Mouse (Mus musculus) ovary, postnatal 36 days (tissue): Measurements from ENCODE around the gene Nr1h3.
A peak's percentile ranks its signal among the peaks of the same experiment; 100 is the strongest.
"Not testable (repeated sequence)": the region's sequence is repeated elsewhere in the genome, so short reads cannot be mapped to it uniquely, and the experiment has no call there.

Source experiments
- DNase-seq: peaks from one replicate; pipeline ENCODE4 v3.0.0; 2022; ENCODE audit warnings: low spot score, mixed read lengths

The Nr1h3 gene

GRCm38 (mm10) chr2:91202222-91202971, at the start of gene Nr1h3, which contains the start of gene Acp2:
TSS of gene Nr1h3 (minus strand) at chr2:91202834.
TSS of gene Acp2 (plus strand) at chr2:91202885.
- peak; percentile 95 for DNase-seq

GRCm38 (mm10) chr2:91252001-91252400, 49.4 kb upstream of the Nr1h3 start:
- no peak for DNase-seq

- no peak for DNase-seq
Observed at GRCm38 (mm10) chr2:91248366-91248765, 45.7 kb upstream of the Nr1h3 start.

- DNase-seq: no peak
Observed at GRCm38 (mm10) chr2:91244557-91245228, 42.1 kb upstream of the Nr1h3 start.

- DNase-seq: no peak
Observed at GRCm38 (mm10) chr2:91243416-91243815, 40.8 kb upstream of the Nr1h3 start.

- DNase-seq: no peak
Observed at GRCm38 (mm10) chr2:91242547-91242946, 39.9 kb upstream of the Nr1h3 start.

DNA sequence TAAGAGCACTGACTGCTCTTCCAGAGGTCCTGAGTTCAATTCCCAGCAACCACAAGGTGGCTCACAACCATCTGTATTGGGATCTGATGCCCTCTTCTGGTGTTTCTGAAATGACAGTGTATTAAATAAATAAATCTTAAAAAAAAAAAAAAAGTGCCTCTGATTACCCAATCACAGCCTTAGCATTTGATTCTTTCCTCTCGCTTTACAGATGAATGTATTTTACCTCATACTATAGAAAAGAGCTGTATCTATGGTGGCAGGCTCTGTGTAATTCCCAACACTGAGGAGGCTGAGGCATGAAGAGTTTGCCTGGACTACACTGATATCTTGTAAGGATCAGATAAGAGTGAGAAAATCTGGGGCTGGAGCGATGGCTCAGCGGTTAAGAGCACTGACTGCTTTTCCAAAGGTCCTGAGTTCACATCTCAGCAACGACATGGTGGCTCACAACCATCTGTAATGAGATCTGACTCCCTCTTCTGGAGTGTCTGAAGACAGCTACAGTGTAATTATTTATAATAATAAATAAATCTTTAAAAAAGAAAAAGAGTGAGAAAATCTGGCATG, 35.0 kb upstream of the Nr1h3 start:
- not testable (repeated sequence) for DNase-seq

DNA sequence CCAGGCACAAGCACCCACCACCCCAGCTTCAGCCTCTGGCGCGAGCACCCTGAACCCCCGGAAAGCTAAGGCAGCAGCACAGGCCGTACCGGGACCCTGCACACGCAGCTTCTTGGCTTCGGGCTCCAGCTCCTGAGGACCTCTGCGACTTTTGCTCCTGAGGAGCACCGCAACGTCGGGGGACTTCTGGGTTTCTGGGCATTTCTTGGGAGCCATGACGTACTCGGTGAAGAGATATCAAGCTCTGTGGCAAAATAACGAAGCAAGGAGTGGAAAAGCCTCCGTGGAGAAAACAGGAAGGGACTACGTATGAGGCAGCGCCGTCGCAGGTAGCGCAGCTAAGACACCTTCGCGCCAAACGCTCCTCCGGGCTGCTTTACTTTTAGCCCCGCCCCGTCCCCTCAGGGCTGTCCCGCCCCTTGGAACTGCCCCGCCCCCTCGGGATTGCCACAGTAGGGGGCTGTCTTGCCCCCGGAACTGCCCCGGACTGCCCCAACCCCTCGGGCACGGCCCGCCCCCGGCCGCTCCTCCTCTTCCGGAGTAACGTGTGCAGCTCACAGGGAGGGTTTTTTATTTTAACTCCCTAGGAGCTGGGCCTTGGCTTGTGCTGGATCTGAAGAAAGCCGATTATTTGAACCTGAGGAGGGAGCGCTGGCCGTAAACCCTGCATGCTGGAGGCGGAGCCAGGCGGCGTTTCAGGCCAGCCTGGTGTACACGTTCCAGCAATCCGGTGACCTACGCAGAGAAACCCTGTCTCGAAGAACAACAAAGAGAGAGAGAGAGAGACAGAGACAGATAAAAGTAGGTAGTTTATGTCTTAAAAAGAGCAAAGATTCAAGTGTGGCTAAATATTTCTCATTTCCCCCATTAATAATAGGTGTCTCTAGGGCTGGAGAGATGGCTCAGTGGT, 34.2 kb upstream of the Nr1h3 start, which contains the start of gene Ddb2:
TSS of gene Ddb2 (minus strand) at position 382 of the 910 bp plus-strand sequence.
- peak; percentile 94 for DNase-seq

GRCm38 (mm10) chr2:91229735-91230134, 27.1 kb upstream of the Nr1h3 start:
- DNase-seq: no peak

- DNase-seq: no peak
Observed at GRCm38 (mm10) chr2:91223614-91224013, 21.0 kb upstream of the Nr1h3 start.

DNA sequence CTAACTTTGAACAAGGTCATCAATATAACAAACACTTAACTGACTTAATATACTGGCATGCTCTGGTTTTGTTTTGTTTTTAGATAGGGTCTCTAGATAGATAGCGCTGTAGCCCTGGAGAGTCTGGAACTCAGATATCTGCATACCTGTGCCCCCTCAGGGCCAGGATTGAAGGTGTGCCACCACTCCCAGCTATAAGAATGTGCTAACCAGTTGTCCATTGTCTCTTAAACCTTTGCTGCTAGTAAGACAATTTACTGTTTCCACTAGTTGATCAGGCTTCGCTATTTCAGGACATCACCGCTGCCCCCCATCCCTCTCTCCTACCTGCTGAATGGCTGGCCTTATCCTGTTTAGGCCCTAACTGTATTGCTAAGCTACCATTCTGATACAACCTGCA, 17.9 kb upstream of the Nr1h3 start:
- DNase-seq: no peak

DNA sequence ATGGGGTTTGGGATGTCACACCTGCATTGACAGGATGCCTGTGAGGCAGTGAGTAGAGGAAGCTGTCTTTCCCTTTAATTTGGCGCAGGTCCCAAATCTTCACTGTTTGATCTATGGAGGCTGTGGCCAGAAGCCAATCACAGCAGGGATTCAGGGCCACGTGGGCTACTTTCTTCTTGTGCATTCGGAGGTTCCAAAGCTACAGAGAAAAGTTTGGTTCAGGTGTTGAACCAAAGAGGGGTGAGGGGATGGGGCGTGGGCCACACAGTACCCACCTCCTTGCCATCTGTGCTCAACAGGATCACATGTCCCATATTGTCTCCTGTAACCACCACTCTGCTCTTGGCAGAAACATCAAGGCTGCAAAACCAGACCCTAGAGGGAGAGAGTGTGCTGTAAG, 14.4 kb upstream of the Nr1h3 start:
- DNase-seq: no peak

DNA sequence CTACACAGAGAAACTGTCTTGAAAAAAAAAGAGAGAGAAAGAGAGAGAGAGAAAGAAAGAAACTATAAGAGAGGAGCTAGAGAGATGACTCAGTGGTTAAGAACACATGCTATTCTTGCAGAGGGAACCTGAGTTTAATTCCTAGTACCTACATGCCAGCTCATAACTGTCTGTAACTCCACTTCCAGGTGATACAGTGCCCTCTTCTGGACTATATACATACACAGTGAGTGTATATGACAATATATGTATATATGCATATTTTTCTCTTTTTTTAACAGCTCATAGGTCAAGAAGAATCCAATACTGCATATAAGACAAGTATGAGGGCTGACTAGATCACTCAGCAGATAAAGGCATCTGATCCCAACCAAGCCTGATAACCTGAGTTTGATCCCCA, 10.7 kb upstream of the Nr1h3 start:
- no peak for DNase-seq

GRCm38 (mm10) chr2:91206254-91206775, 3.7 kb upstream of the Nr1h3 start:
- DNase-seq: no peak

GRCm38 (mm10) chr2:91202972-91203656, 480 bp upstream of the Nr1h3 start:
- no peak for DNase-seq

- DNase-seq: no peak
Observed at GRCm38 (mm10) chr2:91198888-91199287, 3.7 kb downstream of the Nr1h3 start.

- no peak for DNase-seq
Observed at GRCm38 (mm10) chr2:91196577-91197001, 6.0 kb downstream of the Nr1h3 start.

- DNase-seq: peak; percentile 76
Observed at GRCm38 (mm10) chr2:91194624-91195332, 7.9 kb downstream of the Nr1h3 start.

GRCm38 (mm10) chr2:91190501-91190900, 12.1 kb downstream of the Nr1h3 start:
- DNase-seq: no peak

DNA sequence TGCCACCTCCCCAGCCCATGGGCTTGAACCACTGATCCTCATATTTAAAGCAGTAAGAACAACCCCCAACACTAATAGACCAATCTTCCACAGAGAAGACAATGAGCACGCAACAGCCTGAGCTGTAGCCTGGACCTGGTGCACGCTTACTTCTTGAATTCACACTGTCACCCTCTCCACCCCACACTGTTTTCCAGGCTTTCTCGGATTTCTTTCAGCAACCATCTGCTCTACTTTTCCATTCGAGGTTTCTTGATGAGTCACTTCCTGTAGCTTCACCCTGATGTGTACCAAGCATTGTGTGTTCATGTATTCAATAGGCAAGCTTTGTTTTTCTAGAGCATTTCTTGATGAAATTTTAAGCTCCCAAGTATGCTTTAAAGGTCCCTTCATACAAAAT, 15.2 kb downstream of the Nr1h3 start:
- DNase-seq: no peak
